Mouse (Mus musculus): Measurements from ENCODE around the gene Ccdc6. TPM values are rescaled to one million over a fixed set of nuclear protein-coding genes. Genes with fewer than 3 reads are reported as not detected.
"Not testable (repeated sequence)": the region's sequence is repeated elsewhere in the genome, so short reads cannot be mapped to it uniquely, and the experiment has no call there.

Gene Ccdc6
- total RNA-seq, 2 experiments from 2014 or later: 27.9 to 28.6 TPM

- no peak for DNase-seq
Observed at GRCm38 (mm10) chr10:70211281-70211680, 114.4 kb downstream of the Ccdc6 start.

DNA sequence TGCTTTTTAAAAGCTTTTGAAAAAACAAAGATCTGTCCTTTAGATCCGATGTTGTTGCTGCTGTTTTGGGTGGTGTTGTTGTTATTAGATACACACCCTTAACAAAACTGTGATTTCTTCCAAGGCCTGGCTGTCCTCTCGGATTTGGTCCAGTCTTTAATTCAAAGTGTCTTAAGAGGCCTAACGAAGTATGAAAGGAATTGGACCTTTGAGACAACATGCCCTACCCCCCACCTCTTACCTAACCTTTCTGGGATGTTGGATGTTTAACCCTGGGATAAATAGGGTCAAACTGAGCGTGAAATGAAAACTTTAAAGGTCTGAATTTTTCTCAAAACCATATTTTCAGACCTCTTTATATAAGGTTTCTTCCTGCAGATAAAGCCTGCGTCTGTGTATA lies 124.0 kb downstream of the Ccdc6 start:
- no peak for DNase-seq

DNA sequence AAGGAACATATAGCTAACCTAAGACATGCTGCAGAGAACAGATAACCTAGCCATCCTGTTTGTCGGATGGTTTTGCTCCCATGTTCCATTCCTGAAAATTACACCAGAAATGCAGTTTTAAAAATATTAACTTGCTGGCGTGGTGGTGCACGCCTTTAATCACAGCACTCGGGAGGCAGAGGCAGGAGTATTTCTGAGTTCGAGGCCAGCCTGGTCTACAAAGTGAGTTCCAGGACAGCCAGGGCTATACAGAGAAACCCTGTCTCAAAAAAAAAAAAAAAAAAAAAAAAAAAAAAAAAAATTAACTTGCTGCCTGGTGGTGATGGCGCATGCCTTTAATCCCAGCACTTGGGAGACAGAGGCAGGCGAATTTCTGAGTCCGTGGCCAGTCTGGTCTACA lies 125.3 kb downstream of the Ccdc6 start:
- not testable (repeated sequence) for DNase-seq

- peak; percentile 25 to 60 for DNase-seq
Observed at GRCm38 (mm10) chr10:70224571-70224970, 127.7 kb downstream of the Ccdc6 start.

DNA sequence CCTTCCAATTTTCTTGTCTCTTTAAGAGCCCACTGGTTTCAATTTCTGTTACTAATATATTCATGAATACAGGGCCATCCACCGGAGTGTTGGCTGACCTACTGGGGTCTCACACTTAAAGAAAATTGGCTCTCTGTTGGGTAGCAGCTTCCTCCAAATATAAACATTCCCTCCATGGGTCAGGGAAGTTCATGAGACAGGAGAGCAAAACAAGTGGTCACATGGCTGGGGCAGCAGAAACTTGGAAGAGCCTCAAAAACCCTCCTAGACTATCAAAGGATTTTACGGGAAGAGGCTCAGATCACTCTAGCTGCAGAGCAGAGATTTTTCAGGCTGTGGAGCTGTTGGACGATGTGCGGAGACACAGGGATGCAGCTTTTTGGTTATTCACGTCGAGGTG lies 128.8 kb downstream of the Ccdc6 start:
- peak; percentile 45 to 49 for DNase-seq

DNA sequence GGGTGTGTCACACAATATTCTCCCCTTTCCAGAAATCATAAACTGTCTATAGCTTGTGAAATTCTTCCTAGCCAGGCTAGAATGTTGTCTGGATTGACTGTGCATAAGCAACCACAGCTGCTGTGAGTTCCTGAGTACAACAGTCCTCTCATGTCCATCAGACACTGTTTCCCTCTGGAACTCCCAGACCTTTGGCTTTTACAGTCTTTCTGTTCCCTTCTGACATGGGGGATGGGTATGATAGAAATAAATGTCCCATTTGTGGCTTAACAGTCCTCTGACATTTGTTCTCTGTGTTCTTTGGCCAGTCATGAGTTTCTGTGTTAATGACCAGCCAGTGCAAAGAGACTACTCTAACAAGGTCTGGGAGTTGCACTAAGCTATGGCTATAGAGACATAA lies 129.7 kb downstream of the Ccdc6 start:
- peak in 1 of 2 experiments; percentile 30 for DNase-seq

- peak; percentile 50 to 70 for DNase-seq
Observed at GRCm38 (mm10) chr10:70230352-70230751, 133.4 kb downstream of the Ccdc6 start.

GRCm38 (mm10) chr10:70237936-70238335 lies 141.0 kb downstream of the Ccdc6 start:
- DNase-seq: no peak

Other genes with a start within 250 kb of the Ccdc6 start
- gene Mrln, start 107.5 kb downstream of the Ccdc6 start, total RNA-seq (2021): 1 to 10 TPM; 4.0 TPM
- gene Slc16a9, start 148.0 kb downstream of the Ccdc6 start, total RNA-seq (2021): 1 to 10 TPM; 3.2 TPM